Mouse (Mus musculus) liver, postnatal 0 days (tissue): Measurements from ENCODE around the gene Aacs. TPM values are rescaled to one million over a fixed set of nuclear protein-coding genes. Genes with fewer than 3 reads are reported as not detected.
A peak's percentile ranks its signal among the peaks of the same experiment; 100 is the strongest.

ENCODE experiments used
- ATAC-seq: fragments of 200-750 bp; cut with Nextera tagmentation; 2 replicates; pipeline ENCODE4 v1.8.0; 2017; ENCODE audit warnings: mild to moderate bottlenecking, moderate library complexity
- DNase-seq: peaks from one replicate; pipeline ENCODE4 v3.0.0-alpha.2; 2016
- H3K27ac ChIP-seq: fragments of 300-500 bp; sonication (generic); 2 replicates; pipeline ENCODE4 v1.5.1; 2014; ENCODE audit warnings: antibody characterized with exemption, moderate library complexity, mild to moderate bottlenecking, low read depth
- H3K27me3 ChIP-seq: fragments of 300-500 bp; sonication (generic); 2 replicates; pipeline ENCODE4 v1.6.1; 2014; ENCODE audit warnings: low read length, control low read depth, mixed read lengths; ENCODE audit not compliant: insufficient read depth
- H3K36me3 ChIP-seq: fragments of 300-500 bp; sonication (generic); replicated peaks from 2 replicates; pipeline ENCODE4 v1.6.1; 2014; ENCODE audit warnings: mild to moderate bottlenecking, control low read depth, low read length, moderate library complexity, mixed read lengths; ENCODE audit not compliant: insufficient read depth
- H3K4me1 ChIP-seq: fragments of 300-500 bp; sonication (generic); 2 replicates; pipeline ENCODE4 v1.6.1; 2014; ENCODE audit warnings: antibody characterized with exemption, mild to moderate bottlenecking, control low read depth; ENCODE audit not compliant: insufficient read depth
- H3K4me2 ChIP-seq: fragments of 300-500 bp; sonication (generic); 2 replicates; pipeline ENCODE4 v1.6.1; 2014; ENCODE audit warnings: low read depth, mild to moderate bottlenecking, low read length, moderate library complexity, mixed read lengths
- H3K4me3 ChIP-seq: fragments of 300-500 bp; sonication (generic); 2 replicates; pipeline ENCODE4 v1.5.1; 2014; ENCODE audit warnings: low read depth, low read length
- H3K9ac ChIP-seq: fragments of 300-500 bp; sonication (generic); replicated peaks from 2 replicates; pipeline ENCODE4 v1.6.1; 2014; ENCODE audit warnings: mild to moderate bottlenecking, moderate library complexity
- H3K9me3 ChIP-seq: fragments of 300-500 bp; sonication (generic); 2 replicates; pipeline ENCODE4 v1.6.1; 2016; ENCODE audit warnings: mild to moderate bottlenecking, control low read depth, low read length, mixed read lengths
- CTCF ChIP-seq: sonication (generic); IDR thresholded peaks from 2 replicates; pipeline ENCODE4 v1.5.1; 2016; ENCODE audit warnings: antibody characterized with exemption, low read depth
- EP300 ChIP-seq: IDR thresholded peaks from 2 replicates; pipeline ENCODE4 v1.6.1; 2016; ENCODE audit warnings: antibody characterized with exemption, low read depth, mild to moderate bottlenecking
- WGBS: fragments of 180-500 bp; shearing (Covaris S2); extraction: QIAGEN DNeasy Blood & Tissue Kit; methylation state at CpG from one replicate; pipeline ENCODE4 v1.1.7; 2014; ENCODE audit not compliant: insufficient replicate concordance; 5-methylcytosine and 5-hydroxymethylcytosine counted together
- polyA plus RNA-seq: library from polyadenylated mRNA; unstranded; fragments of >200 nt; fragmentation: Nextera tagmentation; extraction: Ambion mirVana; gene quantifications from 2 replicates; pipeline ENCODE4 v1.2.1, GENCODE M21; 2015

The Aacs gene
- polyA plus RNA-seq, 1 experiment from 2014 or later = 4.6 TPM

GRCm38 (mm10) chr5:125523361-125523760, 47.7 kb downstream of the Aacs start:
- 58% methylated on average over 2 of the region's 2 CpGs for WGBS
- DNase-seq (no peak), ATAC-seq (no peak)
- no peak for TF ChIP-seq CTCF
- no peak for TF ChIP-seq EP300
- H3K36me3 ChIP-seq = no peaks in the 10 kb centered on the region
- H3K9me3 ChIP-seq = no peaks in the 10 kb centered on the region
- peaks cover 9% of the 10 kb centered on the region for H3K4me1 ChIP-seq
- no peaks in the 10 kb centered on the region; the same call in 1 of the 2 replicates for H3K27me3 ChIP-seq
- H3K9ac ChIP-seq = no peak overlapping the region
- no peak overlapping the region for H3K4me2 ChIP-seq
- H3K27ac ChIP-seq = no peak overlapping the region
- H3K4me3 ChIP-seq = no peak overlapping the region

GRCm38 (mm10) chr5:125525516-125525915, 49.9 kb downstream of the Aacs start:
- no peaks in the 10 kb centered on the region for H3K36me3 ChIP-seq
- DNase-seq (no peak), ATAC-seq (no peak)
- TF ChIP-seq EP300 (no peak), CTCF (peak; percentile 48)
- H3K27ac ChIP-seq = no peak overlapping the region
- no peak overlapping the region for H3K4me2 ChIP-seq
- H3K27me3 ChIP-seq = peaks cover 18% of the 10 kb centered on the region
- peaks cover 9% of the 10 kb centered on the region for H3K4me1 ChIP-seq
- no peaks in the 10 kb centered on the region for H3K9me3 ChIP-seq
- 54% methylated on average over 5 of the region's 5 CpGs for WGBS
- no peak overlapping the region for H3K9ac ChIP-seq
- no peak overlapping the region for H3K4me3 ChIP-seq

- Histone ChIP-seq H3K27ac (no peak overlapping the region), H3K4me1 (peaks cover 1% of the 10 kb centered on the region), H3K9me3 (no peaks in the 10 kb centered on the region), H3K9ac (no peak overlapping the region), H3K36me3 (no peaks in the 10 kb centered on the region), H3K27me3 (peaks cover 25% of the 10 kb centered on the region), H3K4me3 (no peak overlapping the region), H3K4me2 (no peak overlapping the region)
- peak; percentile 60 for DNase-seq
- no peak for ATAC-seq
- TF ChIP-seq CTCF = peak; percentile 71
- TF ChIP-seq EP300 = no peak
- 73% methylated on average over 4 of the region's 4 CpGs for WGBS
Measured at GRCm38 (mm10) chr5:125526464-125526863, 50.9 kb downstream of the Aacs start.

GRCm38 (mm10) chr5:125529109-125529508, 53.5 kb downstream of the Aacs start:
- no peak overlapping the region for H3K4me3 ChIP-seq
- peak; percentile 73 for DNase-seq
- H3K9ac ChIP-seq = no peak overlapping the region
- 4% methylated on average over 5 of the region's 5 CpGs for WGBS
- no peak overlapping the region for H3K27ac ChIP-seq
- no peaks in the 10 kb centered on the region; the same call in 1 of the 2 replicates for H3K4me1 ChIP-seq
- H3K27me3 ChIP-seq = peaks cover 50% of the 10 kb centered on the region
- no peak for ATAC-seq
- no peaks in the 10 kb centered on the region for H3K9me3 ChIP-seq
- no peaks in the 10 kb centered on the region for H3K36me3 ChIP-seq
- TF ChIP-seq CTCF (peak; percentile 93), EP300 (no peak)
- no peak overlapping the region for H3K4me2 ChIP-seq

- Histone ChIP-seq H3K9ac (no peak within 1 kb of the TSS), H3K27me3 (peaks cover 67% of the 10 kb centered on the region), H3K4me3 (no peak within 1 kb of the TSS), H3K27ac (no peak within 1 kb of the TSS), H3K9me3 (no peaks in the 10 kb centered on the region), H3K4me2 (peak within 1 kb of the TSS; percentile 22; the same call in 1 of the 2 replicates), H3K4me1 (no peaks in the 10 kb centered on the region; the same call in 1 of the 2 replicates), H3K36me3 (no peaks in the 10 kb centered on the region)
- WGBS = 2% methylated on average over 22 of the region's 25 CpGs
- no peak for TF ChIP-seq CTCF
- TF ChIP-seq EP300 = no peak
- DNase-seq = no peak
- ATAC-seq = peak; percentile 21; the same call in 1 of the 2 replicates
Measured at GRCm38 (mm10) chr5:125531634-125532033, 56.0 kb downstream of the Aacs start, which contains the start of gene Tmem132b. Gene Tmem132b (plus strand): TSS chr5:125531774.

GRCm38 (mm10) chr5:125532191-125532544, 56.6 kb downstream of the Aacs start:
- under 1% methylated on average over 29 of the region's 30 CpGs for WGBS
- Histone ChIP-seq H3K9me3 (no peaks in the 10 kb centered on the region), H3K4me2 (peak overlapping the region; percentile 22; the same call in 1 of the 2 replicates), H3K4me1 (no peaks in the 10 kb centered on the region; the same call in 1 of the 2 replicates), H3K9ac (no peak overlapping the region), H3K27me3 (peaks cover 67% of the 10 kb centered on the region), H3K36me3 (no peaks in the 10 kb centered on the region), H3K27ac (no peak overlapping the region), H3K4me3 (no peak overlapping the region)
- ATAC-seq (no peak), DNase-seq (no peak)
- TF ChIP-seq CTCF (no peak), EP300 (no peak)
